Mouse (Mus musculus): ENCODE results near the gene Uncx. TPM values are rescaled to one million over a fixed set of nuclear protein-coding genes. Genes with fewer than 3 reads are reported as not detected.

Uncx gene
- total RNA-seq (2021), result under 1 TPM in 1 of 2 experiments, not detected in 1; 0.21 TPM

DNA sequence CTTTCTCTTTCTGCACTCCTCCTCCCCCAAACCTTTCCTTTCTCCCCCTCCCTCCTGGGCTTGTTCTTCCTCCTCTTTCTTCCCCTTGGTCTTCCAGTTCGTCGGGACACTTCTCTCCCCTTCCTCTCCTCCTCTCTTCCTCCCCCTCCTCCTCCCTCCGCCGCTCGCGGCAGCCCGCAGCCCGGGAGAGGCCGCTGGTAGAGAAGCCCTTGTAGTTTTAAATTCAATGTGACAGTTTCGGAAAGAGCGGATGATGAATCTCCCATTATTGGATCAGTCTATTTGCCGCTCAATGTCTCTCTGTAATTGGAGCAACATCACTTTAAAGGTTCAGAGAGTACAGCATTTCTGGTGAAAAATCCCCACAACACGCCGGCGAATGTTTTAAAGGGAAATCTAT lies at the start of gene Uncx:
Gene Uncx (plus strand): TSS at position 281 of the 400 bp plus-strand sequence.
- no peak for DNase-seq (ENCODE audit: extremely low spot score in 1 of 2, low spot score in 2 of 2)
- intact Hi-C loops (cut with DNase I), result no loop called here

DNA sequence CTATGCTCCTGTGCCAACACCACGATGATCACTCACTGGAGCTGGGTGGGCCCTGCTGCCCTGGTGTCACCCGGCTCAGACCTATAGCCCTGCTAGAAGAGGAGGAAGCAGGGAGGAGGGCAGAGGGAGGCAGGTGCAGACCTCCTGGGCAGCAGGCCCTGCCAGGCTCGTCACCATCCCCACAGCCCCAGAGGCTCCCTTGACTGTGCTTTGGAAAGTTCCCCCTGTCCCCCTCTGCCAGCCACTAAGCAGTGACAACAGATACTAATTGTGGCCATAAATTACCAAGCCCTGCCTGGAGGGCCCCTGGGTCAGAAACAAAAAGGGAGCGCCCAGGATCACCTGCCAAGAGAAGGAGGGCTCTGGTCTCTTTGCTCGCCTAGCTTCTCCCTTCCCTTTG lies 49.6 kb upstream of the Uncx start:
- intact Hi-C loops (cut with DNase I), result no loop called here
- DNase-seq (ENCODE audit: extremely low spot score in 1 of 2, low spot score in 2 of 2), result no peak

DNA sequence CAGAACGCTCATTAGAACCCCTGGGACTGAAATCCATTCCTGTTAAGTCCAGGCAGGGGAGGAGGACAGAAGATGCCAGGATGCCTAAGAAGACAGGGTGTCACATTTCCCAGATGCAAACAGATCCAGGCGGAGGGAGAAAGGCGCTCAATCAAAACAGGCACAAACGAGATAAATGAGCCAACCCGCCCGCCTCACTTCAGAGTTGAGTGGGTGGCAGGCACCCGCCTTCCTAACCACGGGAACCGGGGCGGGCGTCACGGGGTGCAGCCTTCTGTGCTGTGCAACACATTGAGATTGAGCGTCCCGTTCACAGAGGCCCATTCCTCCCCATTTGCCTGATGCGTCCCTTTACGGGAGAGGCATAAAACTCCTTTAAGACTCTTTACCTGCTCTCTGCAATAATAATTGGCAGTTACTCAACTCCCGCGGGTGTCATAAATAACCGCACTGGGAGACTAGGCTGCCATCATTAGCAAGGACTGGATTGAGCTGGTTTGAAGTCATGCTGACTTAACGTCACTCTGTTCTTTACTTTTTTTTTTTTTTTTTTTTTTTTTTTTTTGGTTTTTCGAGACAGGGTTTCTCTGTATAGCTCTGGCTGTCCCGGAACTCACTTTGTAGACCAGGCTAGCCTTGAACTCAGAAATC lies 48.1 kb upstream of the Uncx start:
- intact Hi-C loops (cut with DNase I), result no loop called here
- no peak for DNase-seq (ENCODE audit: extremely low spot score in 1 of 2, low spot score in 2 of 2)

DNA sequence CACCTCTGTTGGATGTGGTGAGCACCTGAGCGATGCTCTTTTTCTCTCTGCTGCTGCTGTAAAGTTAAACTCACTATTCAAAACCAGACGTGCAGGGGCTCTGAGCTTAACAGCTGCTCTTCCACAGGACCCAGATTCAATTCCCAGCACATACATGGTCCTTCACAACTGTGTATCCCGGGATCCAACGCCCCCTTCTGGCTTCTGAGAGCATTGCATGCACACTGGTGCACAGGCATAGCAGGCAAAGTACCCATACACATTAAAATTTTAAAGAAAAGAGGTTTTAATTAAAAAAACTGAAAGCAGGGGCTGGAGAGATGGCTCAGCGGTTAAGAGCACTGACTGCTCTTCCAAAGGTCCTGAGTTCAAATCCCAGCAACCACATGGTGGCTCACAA lies 46.4 kb upstream of the Uncx start:
- intact Hi-C loops (cut with DNase I), result no loop called here
- DNase-seq (ENCODE audit: extremely low spot score in 1 of 2, low spot score in 2 of 2), result no peak

DNA sequence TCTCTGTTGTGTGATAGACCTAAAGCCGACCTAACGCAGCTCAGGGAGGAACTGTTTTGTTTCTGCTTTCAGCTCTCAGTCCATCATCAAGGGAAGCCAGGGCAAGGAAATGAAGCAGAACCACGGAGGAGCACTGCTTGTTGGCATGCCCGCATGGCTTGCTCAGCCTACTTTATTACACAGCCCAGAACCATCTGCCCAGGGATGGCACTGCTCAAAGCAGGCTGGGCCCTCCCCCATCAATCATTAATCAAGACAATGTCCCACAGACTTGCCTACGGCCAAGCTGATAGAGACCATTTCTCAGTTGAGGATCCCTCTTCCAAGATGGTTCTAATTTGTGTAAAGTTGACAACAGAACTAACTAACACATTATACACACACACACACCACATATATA lies 44.5 kb upstream of the Uncx start:
- intact Hi-C loops (cut with DNase I), result no loop called here

DNA sequence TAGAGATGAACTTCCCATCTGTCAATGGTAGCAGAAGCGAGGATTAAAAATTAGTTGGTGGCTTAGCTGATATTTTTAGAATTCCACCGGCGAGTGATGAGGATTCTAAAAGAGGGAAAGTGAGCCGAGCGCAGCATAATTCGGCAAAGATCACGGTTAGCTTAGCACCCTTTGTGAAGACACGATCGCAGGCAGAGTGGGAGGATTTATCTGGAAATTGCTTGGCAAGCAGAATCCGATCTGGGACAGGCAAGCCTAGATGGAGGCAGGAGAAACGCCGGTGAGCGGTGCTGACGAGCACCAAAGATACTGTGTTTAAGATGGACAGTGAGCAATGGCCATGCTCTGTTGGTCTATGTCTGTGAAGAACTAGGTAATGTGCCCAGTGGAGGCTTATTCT lies 41.0 kb upstream of the Uncx start:
- intact Hi-C loops (cut with DNase I), result no loop called here
- DNase-seq (ENCODE audit: extremely low spot score in 1 of 2, low spot score in 2 of 2), result no peak

More for the DNA sequence above, 44.5 kb upstream of the Uncx start:
- DNase-seq (ENCODE audit: extremely low spot score in 1 of 2, low spot score in 2 of 2), result no peak

DNA sequence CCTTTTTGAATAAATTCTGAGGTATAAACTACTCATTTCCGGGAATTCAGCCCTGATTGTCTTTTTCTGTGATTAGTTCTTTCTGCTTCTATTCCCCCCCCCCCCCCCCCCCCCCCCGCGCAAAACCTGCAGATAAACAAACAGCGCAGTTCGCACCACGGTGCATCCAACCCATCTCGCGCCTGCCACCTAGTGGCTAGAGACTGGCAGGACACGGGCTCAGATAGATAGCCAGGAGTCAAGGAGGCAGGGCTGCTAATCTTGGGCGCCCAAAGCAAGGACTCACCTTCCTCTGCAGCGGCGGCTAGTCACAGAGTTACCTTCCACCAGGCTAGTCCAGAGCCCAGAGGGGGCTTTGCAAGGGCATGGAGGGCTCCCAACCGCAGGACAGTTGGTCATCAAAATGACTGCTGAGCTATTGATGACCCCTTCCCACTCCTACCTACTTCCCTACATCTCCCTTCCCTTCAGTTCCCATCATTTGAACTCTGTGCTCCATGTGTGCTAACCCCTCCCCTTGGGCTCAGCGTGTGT lies 38.2 kb upstream of the Uncx start:
- intact Hi-C loops (cut with DNase I), result no loop called here
- peak; percentile 61 to 84 for DNase-seq (ENCODE audit: extremely low spot score in 1 of 2, low spot score in 2 of 2)

DNA sequence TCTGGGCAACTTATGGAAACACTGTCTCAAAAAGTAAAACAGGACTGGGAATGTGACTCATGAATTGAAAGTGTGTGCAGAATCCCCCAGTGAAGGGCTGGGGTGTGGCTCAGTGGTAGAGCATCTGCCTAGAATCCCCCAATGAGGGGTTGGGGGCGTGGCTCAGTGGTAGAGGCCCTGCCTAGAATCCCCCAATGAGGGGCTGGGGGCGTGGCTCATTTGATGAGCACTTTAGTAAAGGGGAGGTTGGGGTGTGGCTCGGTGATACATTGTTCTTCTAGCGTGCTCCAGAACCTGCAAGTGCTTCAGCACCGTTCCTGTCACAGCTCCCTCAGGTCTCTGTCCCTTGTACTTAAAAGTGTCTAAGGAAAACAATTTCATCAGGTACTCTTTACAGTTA lies 37.1 kb upstream of the Uncx start:
- intact Hi-C loops (cut with DNase I), result no loop called here
- DNase-seq (ENCODE audit: extremely low spot score in 1 of 2, low spot score in 2 of 2), result no peak

DNA sequence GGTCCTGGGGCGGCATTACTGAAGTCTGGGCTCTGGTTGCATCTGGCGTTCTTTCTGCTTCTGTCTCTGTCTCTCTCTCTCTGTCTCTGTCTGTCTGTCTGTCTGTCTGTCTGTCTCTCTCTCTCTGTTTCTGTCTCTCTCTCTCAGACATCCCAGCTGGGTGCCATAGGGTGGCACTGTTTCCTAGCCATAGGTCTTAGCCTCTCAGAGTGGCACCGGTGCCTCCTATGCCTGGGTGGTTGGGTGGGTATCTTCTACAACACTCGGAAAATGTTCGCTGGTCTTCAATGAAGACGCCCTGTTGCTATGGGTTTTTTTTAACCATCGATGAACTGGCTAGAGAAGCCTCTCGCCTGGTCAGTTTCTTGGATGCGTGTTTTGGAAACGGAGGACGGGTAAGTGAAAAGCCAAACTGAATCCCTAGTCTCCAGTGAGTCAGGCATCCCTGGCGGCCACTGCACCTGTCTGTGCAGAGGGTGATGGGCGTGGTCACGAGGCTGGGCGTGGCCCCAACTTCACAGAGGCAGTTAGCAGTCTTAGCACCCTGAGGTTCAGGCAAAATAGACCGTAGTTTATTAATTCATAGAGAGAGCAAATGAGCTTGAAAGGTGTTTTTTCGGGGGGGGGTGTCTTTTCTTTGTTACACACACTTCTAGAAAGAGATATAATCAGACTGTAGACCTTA lies 32.5 kb upstream of the Uncx start:
- DNase-seq (ENCODE audit: extremely low spot score in 1 of 2, low spot score in 2 of 2), result no peak
- intact Hi-C loops (cut with DNase I), result no loop called here

DNA sequence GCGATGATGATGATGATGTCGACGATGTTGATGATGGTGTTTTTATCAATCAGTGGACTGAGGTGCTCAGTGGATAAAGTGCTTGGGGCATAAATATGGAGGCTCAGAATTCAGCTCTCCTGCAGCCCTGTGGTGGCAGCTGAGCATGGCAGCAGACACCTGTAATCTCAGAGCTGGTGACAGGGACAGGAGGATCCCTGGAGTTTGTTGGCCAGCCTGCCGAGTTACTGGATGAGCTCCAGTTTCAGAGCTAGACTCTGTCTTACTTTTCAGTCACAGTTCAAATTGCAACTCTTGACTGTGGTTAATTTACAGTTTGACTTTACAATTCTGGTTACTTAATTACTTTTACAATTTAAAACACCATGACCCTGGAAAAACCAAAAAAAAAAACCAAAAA lies 31.1 kb upstream of the Uncx start:
- no peak for DNase-seq (ENCODE audit: extremely low spot score in 1 of 2, low spot score in 2 of 2)
- intact Hi-C loops (cut with DNase I), result no loop called here

DNA sequence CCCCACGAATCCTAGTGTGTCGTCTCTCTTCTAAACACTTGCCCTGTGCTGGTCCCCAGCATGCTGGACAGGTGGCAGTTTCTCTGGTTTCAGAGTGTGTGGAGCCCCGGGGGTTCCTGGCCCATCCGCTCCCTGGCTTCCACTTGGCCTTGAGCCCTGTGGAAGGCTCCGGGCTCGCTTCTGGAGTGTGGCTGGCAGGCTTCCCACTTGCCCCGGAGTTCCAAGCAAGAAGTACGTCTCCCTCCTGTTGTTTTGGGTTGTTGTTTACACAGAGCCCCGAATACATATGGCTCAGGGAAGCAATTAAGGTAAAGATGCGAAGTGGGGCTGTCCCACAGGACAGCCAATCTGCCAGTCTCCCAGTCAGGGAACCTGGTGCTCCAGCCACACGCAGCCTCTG lies 27.0 kb upstream of the Uncx start:
- intact Hi-C loops (cut with DNase I), result no loop called here

DNA sequence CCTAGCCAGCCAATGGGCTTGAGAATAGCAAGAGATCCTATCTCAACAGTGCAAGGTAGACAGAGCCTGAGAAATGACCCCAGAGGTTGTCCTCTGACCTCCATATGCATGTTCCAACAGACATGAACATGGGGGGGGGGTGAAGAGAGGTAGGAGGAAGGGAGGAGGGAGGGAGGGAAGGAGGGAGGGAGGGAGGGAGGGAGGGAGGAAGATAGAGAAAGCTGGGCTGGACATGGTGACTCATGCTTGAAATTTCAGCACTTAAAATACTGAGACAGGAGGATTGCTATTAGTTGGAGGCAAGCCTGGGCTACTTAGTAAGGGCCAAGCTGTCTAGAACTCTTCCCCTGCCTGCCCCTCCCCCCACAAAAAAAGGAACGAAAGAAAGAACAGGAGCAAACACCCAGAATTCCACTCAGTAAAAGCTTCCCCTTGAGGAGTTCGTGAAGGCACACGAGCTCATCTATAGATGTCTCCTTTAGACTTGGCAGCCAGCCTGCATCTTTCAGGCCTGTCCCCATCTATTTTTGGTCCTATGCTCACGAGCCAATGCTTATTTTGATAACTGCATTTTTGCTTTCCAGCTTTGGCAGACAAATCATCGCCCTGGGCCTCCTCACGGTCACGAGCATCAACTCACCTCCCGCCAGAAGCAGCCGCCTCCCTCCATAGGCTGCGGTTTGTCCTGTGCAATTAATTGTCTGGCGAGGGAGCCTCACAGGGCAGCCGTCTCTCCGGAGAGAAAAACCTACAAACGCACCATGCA lies 23.0 kb upstream of the Uncx start:
- intact Hi-C loops (cut with DNase I), result no loop called here
- DNase-seq (ENCODE audit: extremely low spot score in 1 of 2, low spot score in 2 of 2), result peak in 1 of 2 experiments; percentile 64

More for the DNA sequence above, 27.0 kb upstream of the Uncx start:
- DNase-seq (ENCODE audit: extremely low spot score in 1 of 2, low spot score in 2 of 2), result no peak

DNA sequence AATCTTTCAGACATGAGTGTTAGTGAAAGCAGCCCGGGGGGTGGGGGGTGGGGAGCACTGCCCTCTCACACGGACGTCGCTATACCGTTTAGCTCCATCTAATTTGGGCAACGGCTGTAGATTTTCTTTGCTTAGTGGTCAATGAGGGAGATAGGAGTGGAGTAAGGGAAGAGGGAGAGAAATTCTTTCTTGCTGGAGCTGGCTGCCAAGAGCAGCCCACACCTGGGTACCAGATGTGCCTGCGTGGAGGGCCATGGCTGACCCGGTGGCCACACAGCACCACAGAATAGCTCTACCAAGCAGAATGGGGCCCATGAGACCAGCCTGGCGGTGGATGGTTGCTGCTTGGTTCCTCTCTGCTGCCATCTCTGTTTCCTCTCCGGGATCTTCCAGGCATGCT lies 21.3 kb upstream of the Uncx start:
- DNase-seq (ENCODE audit: extremely low spot score in 1 of 2, low spot score in 2 of 2), result no peak
- intact Hi-C loops (cut with DNase I), result no loop called here

DNA sequence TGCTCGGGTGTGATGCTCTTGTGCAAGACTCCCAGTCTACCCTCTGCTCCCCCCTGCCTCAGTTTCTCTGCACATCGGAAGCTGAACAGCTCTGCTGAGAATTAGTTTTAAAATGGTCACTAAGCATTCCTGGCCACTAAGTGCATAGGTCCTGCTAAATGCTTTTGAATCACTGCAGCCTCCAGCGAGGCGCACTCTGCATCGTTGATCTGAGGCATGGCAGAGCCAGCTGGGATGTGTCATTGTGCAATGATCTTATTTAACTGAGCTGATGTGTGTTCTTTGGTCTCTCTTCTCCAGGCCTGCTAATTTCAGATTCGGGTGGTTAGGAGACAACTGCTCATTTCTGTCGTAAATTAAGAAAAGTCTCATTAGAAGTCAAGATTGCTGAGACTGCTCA lies 14.4 kb upstream of the Uncx start:
- no peak for DNase-seq (ENCODE audit: extremely low spot score in 1 of 2, low spot score in 2 of 2)
- intact Hi-C loops (cut with DNase I), result no loop called here

DNA sequence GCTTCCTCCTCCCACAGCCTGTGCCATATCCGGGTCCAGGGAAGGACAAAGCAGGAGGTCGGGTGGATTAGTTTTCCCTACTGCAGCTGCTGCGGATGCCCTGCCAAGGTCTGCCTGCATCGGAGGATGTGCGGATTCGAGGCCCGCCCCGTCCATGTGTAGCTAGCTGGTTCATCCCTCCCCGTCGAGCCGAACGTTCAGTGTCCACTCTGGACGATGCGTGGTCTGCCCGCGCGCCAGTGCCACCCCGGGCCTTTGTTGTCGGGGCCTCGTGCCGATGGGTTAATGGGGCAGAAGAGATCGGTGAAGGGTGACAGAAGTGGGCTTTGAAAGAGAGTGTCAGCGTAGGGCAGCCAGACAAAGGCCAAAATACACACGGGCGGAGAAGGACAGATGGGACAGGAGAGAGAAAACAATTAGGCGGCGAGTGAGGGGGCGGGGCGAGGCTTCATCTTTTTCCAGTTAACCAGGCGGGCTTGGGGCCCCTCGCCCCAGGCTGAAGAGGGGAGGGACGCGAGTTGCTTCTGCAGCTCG lies 7.8 kb upstream of the Uncx start:
- DNase-seq (ENCODE audit: extremely low spot score in 1 of 2, low spot score in 2 of 2), result no peak

DNA sequence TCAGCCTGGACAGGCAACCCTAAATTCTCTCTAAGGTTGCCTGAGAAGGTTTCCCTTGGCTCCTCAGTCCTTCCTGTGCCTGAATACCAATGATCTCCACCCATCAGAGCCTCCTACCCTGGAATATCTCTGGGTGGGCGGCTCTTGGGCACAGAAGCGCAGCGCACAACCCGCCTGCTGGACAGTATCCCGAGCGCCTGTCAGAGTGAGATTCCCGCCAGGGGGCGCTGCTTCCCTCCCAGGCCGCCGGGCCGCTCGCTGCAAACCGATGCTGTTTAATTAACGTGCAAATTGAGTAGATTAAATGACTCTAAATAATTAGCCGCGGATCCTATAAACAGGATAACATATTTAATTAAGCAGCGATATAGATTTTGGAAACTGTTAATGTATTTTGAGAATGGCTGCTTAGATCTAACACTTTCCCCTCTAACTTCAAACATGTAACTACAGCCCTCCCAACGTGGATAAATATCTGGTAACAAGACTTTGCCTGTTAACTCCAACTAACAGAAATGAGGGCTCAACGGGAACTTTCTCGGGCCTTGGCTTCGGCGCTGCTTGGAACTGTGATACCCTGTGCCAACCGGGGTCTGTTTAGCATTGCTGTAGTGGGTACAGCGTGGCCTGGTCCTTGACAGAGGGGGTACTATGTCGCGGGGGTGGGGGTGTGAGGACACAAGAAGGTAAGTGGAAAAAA lies 6.9 kb upstream of the Uncx start:
- peak; percentile 33 to 79 for DNase-seq (ENCODE audit: extremely low spot score in 1 of 2, low spot score in 2 of 2)
- intact Hi-C loops (cut with DNase I), result loop anchor here (2.0 kb wide), 1 partner anchor 132 kb away; no protein-coding TSS in a partner anchor

More for the DNA sequence above, 7.8 kb upstream of the Uncx start:
- intact Hi-C loops (cut with DNase I), result no loop called here

DNA sequence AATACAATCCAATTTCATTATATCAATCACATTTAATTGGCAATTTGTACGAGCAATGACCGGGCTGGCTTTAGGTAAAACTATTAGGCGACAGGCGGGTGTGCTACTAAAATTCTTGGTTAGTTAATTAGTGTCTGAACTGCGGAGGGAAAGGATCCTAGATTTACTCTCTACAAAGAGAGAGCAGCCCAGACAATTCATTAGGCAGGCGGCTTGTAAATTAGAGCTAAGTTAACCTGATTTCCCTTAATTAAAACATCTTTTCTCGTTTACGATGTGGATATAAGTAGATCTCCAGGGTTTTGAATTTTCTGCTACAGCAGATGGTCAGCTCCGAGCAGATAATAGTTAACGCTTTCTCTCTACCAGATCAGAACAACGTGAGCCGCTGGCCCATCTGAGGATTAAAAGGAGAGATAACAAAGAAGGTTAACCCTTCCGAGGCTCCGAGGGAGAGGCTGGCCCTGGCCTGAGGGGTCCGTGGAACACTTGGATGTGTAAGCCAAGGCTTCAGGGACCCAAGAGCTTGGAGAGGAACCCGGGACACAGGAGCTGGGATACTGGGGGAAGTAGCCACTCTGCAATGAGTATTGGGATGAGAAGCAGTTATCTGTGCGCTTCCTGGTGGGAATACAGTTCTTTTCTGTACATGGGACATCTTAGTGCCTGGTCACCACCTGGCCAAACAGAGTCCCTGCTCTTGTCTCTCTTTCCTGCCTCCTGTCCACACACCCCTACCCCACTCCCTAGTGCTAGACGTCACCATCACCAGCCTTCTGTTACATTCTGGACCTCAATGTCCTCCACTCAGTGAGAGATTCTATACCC lies 6.2 kb upstream of the Uncx start:
- intact Hi-C loops (cut with DNase I), result loop anchor here (2.0 kb wide), 1 partner anchor 132 kb away; no protein-coding TSS in a partner anchor
- DNase-seq (ENCODE audit: extremely low spot score in 1 of 2, low spot score in 2 of 2), result no peak

DNA sequence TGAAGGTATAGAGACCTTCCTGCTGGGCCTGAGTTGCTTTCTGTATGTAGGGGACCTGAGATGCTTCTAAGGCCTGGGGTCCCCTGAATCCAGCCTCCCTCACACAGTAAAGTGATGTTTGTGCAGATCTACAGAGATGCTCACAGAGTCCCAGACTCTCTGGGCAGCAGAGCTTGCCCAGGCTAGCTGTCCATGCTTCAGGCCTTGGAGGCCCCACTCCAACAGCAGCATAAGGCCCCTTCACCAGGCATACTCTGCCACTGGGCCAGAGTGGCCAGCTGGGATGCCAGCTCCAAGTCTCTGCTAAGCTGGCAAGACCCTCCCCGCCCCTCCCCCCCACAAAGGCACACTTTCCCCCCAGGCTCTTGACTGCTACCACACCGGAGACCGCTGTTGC lies 5.6 kb upstream of the Uncx start:
- DNase-seq (ENCODE audit: extremely low spot score in 1 of 2, low spot score in 2 of 2), result no peak
- intact Hi-C loops (cut with DNase I), result loop anchor here (2.0 kb wide), 1 partner anchor 131 kb away; no protein-coding TSS in a partner anchor
